Mouse (Mus musculus) erythroblast, embryonic 14.5 days (primary cell): ENCODE data around the gene Dync2li1.

Source experiments
- GATA1 ChIP-seq: IDR thresholded peaks from 2 replicates; pipeline ENCODE4 v1.6.1; 2012; ENCODE audit warnings: low read length, inconsistent platforms, mixed read lengths
- TAL1 ChIP-seq: IDR thresholded peaks from 3 replicates; pipeline ENCODE4 v1.6.1; 2012; ENCODE audit warnings: low read length, inconsistent platforms, mixed read lengths

DNA sequence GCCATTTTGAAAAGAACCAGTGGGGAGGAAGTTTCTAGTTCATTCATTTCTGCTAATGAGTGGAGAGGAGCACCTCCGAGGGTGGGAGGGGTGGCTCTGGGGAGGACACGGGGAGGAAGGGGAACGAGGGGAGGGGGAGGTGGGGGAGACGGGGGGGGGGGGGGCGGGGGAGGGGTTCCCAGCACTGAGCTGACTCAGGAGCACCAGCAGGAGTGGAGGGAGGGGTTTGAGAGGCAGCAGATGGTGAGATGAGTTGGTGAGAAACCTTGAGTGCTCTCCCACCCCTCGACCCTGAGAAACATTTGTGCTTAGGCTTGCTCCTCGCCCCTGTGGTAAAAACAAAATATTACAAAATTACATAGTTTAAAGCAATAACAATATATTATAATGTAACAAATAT is 19.6 kb downstream of the Dync2li1 start:
- TF ChIP-seq GATA1 (no peak), TAL1 (no peak)
